Mouse (Mus musculus) heart, embryonic 14.5 days (tissue): ENCODE measurements around the gene Ppp2ca. TPM values are rescaled to one million over a fixed set of nuclear protein-coding genes. Genes with fewer than 3 reads are reported as not detected.

Experiments used
- ATAC-seq: fragments of 200-750 bp; cut with Nextera tagmentation; 2 replicates; pipeline ENCODE4 v1.8.0; 2017; ENCODE audit warnings: low read depth, moderate TSS enrichment; ENCODE audit not compliant: insufficient number of reproducible peaks, insufficient read depth, low FRiP score
- H3K27ac ChIP-seq, 2 experiments: fragments of 200-500 bp in 1 of 2; fragments of 300-500 bp in 1 of 2; sonication (generic) in 1 of 2; replicated peaks in 1 of 2; 2 replicates each; pipeline ENCODE4 v1.5.1; 2012 to 2014; ENCODE audit warnings: low read depth in 2 of 2, low read length in 2 of 2, control low read depth in 1 of 2, mild to moderate bottlenecking in 1 of 2, mixed read lengths in 1 of 2; ENCODE audit not compliant: control insufficient read depth in 1 of 2, insufficient read depth in 1 of 2
- H3K27me3 ChIP-seq: fragments of 300-500 bp; sonication (generic); 2 replicates; pipeline ENCODE4 v1.6.1; 2014; ENCODE audit warnings: mild to moderate bottlenecking, low read length, control low read depth; ENCODE audit not compliant: control insufficient read depth, insufficient read depth
- H3K36me3 ChIP-seq: fragments of 300-500 bp; sonication (generic); 2 replicates; pipeline ENCODE4 v1.6.1; 2014; ENCODE audit warnings: mild to moderate bottlenecking, control low read depth, low read length, mixed read lengths; ENCODE audit not compliant: control insufficient read depth, insufficient read depth
- H3K4me1 ChIP-seq, 2 experiments: fragments of 200-500 bp in 1 of 2; fragments of 300-500 bp in 1 of 2; sonication (generic) in 1 of 2; 2 replicates each; pipeline ENCODE4 v1.6.1; 2012 to 2014; ENCODE audit warnings: low read length in 2 of 2, control low read depth in 1 of 2, mixed read lengths in 1 of 2; ENCODE audit not compliant: control insufficient read depth in 2 of 2, insufficient read depth in 2 of 2
- H3K4me2 ChIP-seq: fragments of 300-500 bp; sonication (generic); 2 replicates; pipeline ENCODE4 v1.6.1; 2014; ENCODE audit warnings: mild to moderate bottlenecking, low read length
- H3K4me3 ChIP-seq, 2 experiments: fragments of 200-500 bp in 1 of 2; fragments of 300-500 bp in 1 of 2; sonication (generic) in 1 of 2; 2 replicates each; pipeline ENCODE4 v1.5.1; 2012 to 2014; ENCODE audit warnings: low read length in 2 of 2, mild to moderate bottlenecking in 2 of 2, control low read depth in 1 of 2, low read depth in 1 of 2, moderate library complexity in 1 of 2; ENCODE audit not compliant: control insufficient read depth in 1 of 2, insufficient read depth in 1 of 2
- H3K9ac ChIP-seq: fragments of 300-500 bp; sonication (generic); 2 replicates; pipeline ENCODE4 v1.6.1; 2014; ENCODE audit warnings: mild to moderate bottlenecking, low read length
- H3K9me3 ChIP-seq: fragments of 300-500 bp; sonication (generic); 2 replicates; pipeline ENCODE4 v1.6.1; 2016; ENCODE audit warnings: low read length, control low read depth; ENCODE audit not compliant: control insufficient read depth
- WGBS: fragments of 180-500 bp; shearing (Covaris S2); extraction: QIAGEN DNeasy Blood & Tissue Kit; methylation state at CpG from one replicate; pipeline ENCODE4 v1.1.7; 2014; 5-methylcytosine and 5-hydroxymethylcytosine counted together
- polyA plus RNA-seq: library from polyadenylated mRNA; unstranded; fragments of >200 nt; fragmentation: Nextera tagmentation; extraction: Ambion mirVana; gene quantifications from 2 replicates; pipeline ENCODE4 v1.2.1, GENCODE M21; 2014

Ppp2ca gene
- polyA plus RNA-seq, 1 experiment from 2014 or later: 86.7 TPM

- Histone ChIP-seq H3K27me3 (no peaks in the 10 kb centered on the region), H3K36me3 (no peaks in the 10 kb centered on the region), H3K9ac (no peak overlapping the region), H3K4me2 (no peak overlapping the region), H3K9me3 (0 out of 2 replicates have a peak, but pooled peaks cover 4% of the 10 kb centered on the region), H3K4me1 (peaks cover 0 to 3% of the 10 kb centered on the region in 2 experiments; a peak in 1 of 4 replicates), H3K4me3 (no peak overlapping the region), H3K27ac (no peak overlapping the region)
- WGBS: 49% methylated on average over 3 of the region's 3 CpGs
- ATAC-seq: no peak
Measured at GRCm38 (mm10) chr11:52064398-52064797, 34.1 kb upstream of the Ppp2ca start.

GRCm38 (mm10) chr11:52065841-52066240, 32.6 kb upstream of the Ppp2ca start:
- H3K27me3 ChIP-seq: no peaks in the 10 kb centered on the region
- H3K27ac ChIP-seq: no peak overlapping the region
- no peaks in the 10 kb centered on the region for H3K36me3 ChIP-seq
- ATAC-seq: no peak
- no peak overlapping the region; the same call in 1 of the 2 replicates for H3K9ac ChIP-seq
- H3K4me1 ChIP-seq: peaks cover 0 to 3% of the 10 kb centered on the region in 2 experiments; a peak in 1 of 4 replicates
- no peak overlapping the region for H3K4me3 ChIP-seq
- 0 out of 2 replicates have a peak, but pooled peaks cover 4% of the 10 kb centered on the region for H3K9me3 ChIP-seq
- 14% methylated on average over 5 of the region's 5 CpGs for WGBS
- H3K4me2 ChIP-seq: no peak overlapping the region

- Histone ChIP-seq H3K9me3 (no peaks in the 10 kb centered on the region), H3K27ac (no peak overlapping the region), H3K9ac (no peak overlapping the region), H3K4me3 (no peak overlapping the region), H3K4me2 (no peak overlapping the region), H3K36me3 (no peaks in the 10 kb centered on the region), H3K27me3 (no peaks in the 10 kb centered on the region), H3K4me1 (no peaks in the 10 kb centered on the region)
- ATAC-seq: no peak
- 65% methylated on average over 10 of the region's 10 CpGs for WGBS
Measured at GRCm38 (mm10) chr11:52071768-52072167, 26.7 kb upstream of the Ppp2ca start.

GRCm38 (mm10) chr11:52073528-52074170, 24.8 kb upstream of the Ppp2ca start:
- H3K9me3 ChIP-seq: no peaks in the 10 kb centered on the region
- ATAC-seq: no peak
- no peak overlapping the region for H3K4me3 ChIP-seq
- no peak overlapping the region for H3K27ac ChIP-seq
- no peak overlapping the region for H3K9ac ChIP-seq
- H3K36me3 ChIP-seq: no peaks in the 10 kb centered on the region
- H3K4me1 ChIP-seq: peaks cover 0 to 6% of the 10 kb centered on the region in 2 experiments; a peak in 1 of 4 replicates
- no peaks in the 10 kb centered on the region for H3K27me3 ChIP-seq
- 77% methylated on average over 8 of the region's 8 CpGs for WGBS
- no peak overlapping the region for H3K4me2 ChIP-seq

- no peak overlapping the region for H3K4me2 ChIP-seq
- ATAC-seq: no peak
- 67% methylated on average over 14 of the region's 14 CpGs for WGBS
- H3K9me3 ChIP-seq: no peaks in the 10 kb centered on the region
- no peak overlapping the region for H3K27ac ChIP-seq
- no peaks in the 10 kb centered on the region for H3K36me3 ChIP-seq
- peaks cover 0 to 6% of the 10 kb centered on the region in 2 experiments; a peak in 1 of 4 replicates for H3K4me1 ChIP-seq
- no peak overlapping the region for H3K9ac ChIP-seq
- no peak overlapping the region for H3K4me3 ChIP-seq
- no peaks in the 10 kb centered on the region for H3K27me3 ChIP-seq
Measured at GRCm38 (mm10) chr11:52074626-52075470, 23.6 kb upstream of the Ppp2ca start.

- WGBS: 74% methylated on average over 19 of the region's 19 CpGs
Measured at GRCm38 (mm10) chr11:52075794-52076633, 22.5 kb upstream of the Ppp2ca start.

GRCm38 (mm10) chr11:52076742-52077352, 21.6 kb upstream of the Ppp2ca start:
- ATAC-seq: no peak
- Histone ChIP-seq H3K4me3 (no peak overlapping the region), H3K27ac (no peak overlapping the region), H3K9me3 (no peaks in the 10 kb centered on the region), H3K27me3 (no peaks in the 10 kb centered on the region), H3K4me2 (no peak overlapping the region), H3K9ac (no peak overlapping the region), H3K4me1 (peaks cover 4 to 8% of the 10 kb centered on the region in 2 experiments; a peak in 3 of 4 replicates), H3K36me3 (no peaks in the 10 kb centered on the region)
- 89% methylated on average over 6 of the region's 6 CpGs for WGBS

More at GRCm38 (mm10) chr11:52075794-52076633, 22.5 kb upstream of the Ppp2ca start:
- Histone ChIP-seq H3K27me3 (no peaks in the 10 kb centered on the region), H3K27ac (no peak overlapping the region), H3K4me1 (peaks cover 4 to 8% of the 10 kb centered on the region in 2 experiments; a peak in 3 of 4 replicates), H3K9me3 (no peaks in the 10 kb centered on the region), H3K4me2 (no peak overlapping the region), H3K36me3 (no peaks in the 10 kb centered on the region), H3K4me3 (no peak overlapping the region), H3K9ac (no peak overlapping the region)
- no peak for ATAC-seq
